Mouse (Mus musculus) MEL (cell line): ENCODE data around the gene Prox1.

Experiments
- GATA1 ChIP-seq: IDR thresholded peaks from 2 replicates; pipeline ENCODE4 v1.6.1; 2011; ENCODE audit warnings: low read depth, low read length, improper control_type of control experiment
- MYC ChIP-seq: IDR thresholded peaks from 2 replicates; pipeline ENCODE4 v1.6.1; 2011; ENCODE audit warnings: low read depth, mild to moderate bottlenecking, low read length, improper control_type of control experiment, moderate library complexity
- TAL1 ChIP-seq: IDR thresholded peaks from 2 replicates; pipeline ENCODE4 v1.6.1; 2012; ENCODE audit warnings: mild to moderate bottlenecking, inconsistent platforms, low read length, moderate library complexity, mixed read lengths
- ZC3H11A ChIP-seq: IDR thresholded peaks from 2 replicates; pipeline ENCODE4 v1.6.1; 2012; ENCODE audit warnings: low read depth, mild to moderate bottlenecking, inconsistent platforms, low read length, improper control_type of control experiment

GRCm38 (mm10) chr1:190167609-190168008 is 2.9 kb downstream of the Prox1 start:
- TF ChIP-seq GATA1 (no peak), MYC (no peak), ZC3H11A (no peak), TAL1 (no peak)
